Mouse (Mus musculus) thymus, adult 2 months (tissue): ENCODE results near the gene Golgb1.

Experiments used
- CTCF ChIP-seq: fragments of 200-500 bp; IDR thresholded peaks from 2 replicates; pipeline ENCODE4 v1.5.1; 2012; ENCODE audit warnings: mild to moderate bottlenecking, control low read depth, low read length, moderate library complexity, borderline replicate concordance; ENCODE audit not compliant: control insufficient read depth, poor library complexity, insufficient read depth; ENCODE audit errors: extremely low read depth
- POLR2A ChIP-seq: fragments of 200-500 bp; IDR thresholded peaks from 2 replicates; pipeline ENCODE4 v1.6.1; 2012; ENCODE audit warnings: mild to moderate bottlenecking, low read length, control low read depth, moderate library complexity; ENCODE audit not compliant: control insufficient read depth, poor library complexity, insufficient read depth; ENCODE audit errors: extremely low read depth

DNA sequence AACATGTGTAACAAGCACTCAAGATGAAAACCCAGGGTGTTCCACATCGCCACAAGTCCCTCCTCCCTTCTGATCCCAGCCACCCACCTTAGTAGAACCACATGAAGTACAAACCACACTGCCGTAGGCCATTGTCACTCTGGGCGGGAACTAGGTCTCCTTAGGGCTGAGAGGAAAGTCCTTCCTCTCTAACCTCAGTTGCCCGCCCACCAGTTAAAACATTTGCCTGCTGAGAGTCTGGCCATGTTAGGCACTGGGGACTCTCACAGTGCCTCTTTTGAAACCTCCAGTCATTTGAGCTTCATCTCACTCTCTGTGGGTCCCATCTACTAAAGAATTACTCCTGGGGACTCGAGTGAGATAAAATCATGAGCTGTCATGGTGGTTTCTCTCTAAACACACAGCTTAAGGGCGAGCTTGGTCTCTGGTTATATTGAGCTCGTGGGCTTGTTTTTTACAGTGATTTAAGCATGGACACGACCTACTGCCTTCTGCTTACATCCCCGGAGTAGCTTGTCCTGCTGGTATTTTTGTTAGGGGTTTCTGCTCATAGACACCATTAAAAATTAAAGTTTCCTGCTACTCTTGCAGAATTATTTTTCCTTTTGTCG is 52.7 kb downstream of the Golgb1 start:
- TF ChIP-seq CTCF (no peak), POLR2A (no peak)
